Mouse (Mus musculus) CH12.LX (cell line): ENCODE data around the gene Ryk. TPM values are rescaled to one million over a fixed set of nuclear protein-coding genes. Genes with fewer than 3 reads are reported as not detected.

Experiments
- DNase-seq: peaks from one replicate; pipeline ENCODE4 v3.0.0-alpha.2; 2013; ENCODE audit errors: extremely low read depth
- H3K27ac ChIP-seq: 2 replicates; pipeline ENCODE4 v1.5.1; 2012; ENCODE audit warnings: low read depth, mild to moderate bottlenecking, control low read depth, moderate library complexity; ENCODE audit not compliant: insufficient read depth
- H3K27me3 ChIP-seq: replicated peaks from 2 replicates; pipeline ENCODE3; 2012; ENCODE audit warnings: inconsistent platforms
- H3K36me3 ChIP-seq, 2 experiments: replicated peaks in 1 of 2; 2 replicates each; pipeline versions ENCODE3 to v1.6.1; 2012; ENCODE audit warnings: inconsistent platforms in 1 of 2, low read length in 1 of 2, mild to moderate bottlenecking in 1 of 2, mixed read lengths in 1 of 2, moderate library complexity in 1 of 2; ENCODE audit not compliant: control insufficient read depth in 1 of 2, insufficient read depth in 1 of 2
- H3K4me1 ChIP-seq, 2 experiments: 2 replicates each; pipeline ENCODE4 v1.6.1; 2012; ENCODE audit warnings: inconsistent platforms in 1 of 2, moderate library complexity in 1 of 2; ENCODE audit not compliant: insufficient read depth in 2 of 2, control insufficient read depth in 1 of 2
- H3K4me2 ChIP-seq: 2 replicates; pipeline ENCODE4 v1.6.1; 2012; ENCODE audit warnings: low read depth, mild to moderate bottlenecking, control low read depth; ENCODE audit not compliant: poor library complexity, insufficient read depth, severe bottlenecking
- H3K4me3 ChIP-seq, 3 experiments: fragments of 150-350 bp in 1 of 3; sonication (generic) in 1 of 3; replicated peaks in 1 of 3; 2 replicates each; pipeline versions ENCODE3 to v1.5.1; 2011 to 2012; ENCODE audit warnings: low read depth in 2 of 3, low read length in 2 of 3, mild to moderate bottlenecking in 2 of 3, moderate library complexity in 2 of 3, control low read depth in 1 of 3, improper control_type of control experiment in 1 of 3, inconsistent platforms in 1 of 3, mixed read lengths in 1 of 3; ENCODE audit not compliant: poor library complexity in 1 of 3
- H3K79me2 ChIP-seq: replicated peaks from 2 replicates; pipeline ENCODE4 v1.6.1; 2012; ENCODE audit warnings: mild to moderate bottlenecking, moderate library complexity; ENCODE audit not compliant: control insufficient read depth, poor library complexity, insufficient read depth, severe bottlenecking; ENCODE audit errors: extremely low read depth
- H3K9ac ChIP-seq: 2 replicates; pipeline ENCODE4 v1.6.1; 2012; ENCODE audit warnings: low read depth, mild to moderate bottlenecking, control low read depth, moderate library complexity; ENCODE audit not compliant: insufficient read depth
- H3K9me3 ChIP-seq: replicated peaks from 2 replicates; pipeline ENCODE3; 2012; ENCODE audit warnings: low read length, inconsistent platforms, mixed read lengths
- BHLHE40 ChIP-seq: IDR thresholded peaks from 2 replicates; pipeline ENCODE4 v1.6.1; 2011; ENCODE audit warnings: mild to moderate bottlenecking, low read depth, low read length, improper control_type of control experiment
- E2F4 ChIP-seq: IDR thresholded peaks from 2 replicates; pipeline ENCODE4 v1.6.1; 2011; ENCODE audit warnings: low read depth, low read length, improper control_type of control experiment; ENCODE audit not compliant: insufficient replicate concordance
- ELF1 ChIP-seq: IDR thresholded peaks from 2 replicates; pipeline ENCODE4 v1.6.1; 2014; ENCODE audit warnings: low read depth, mild to moderate bottlenecking, inconsistent platforms, low read length, improper control_type of control experiment
- ETS1 ChIP-seq: conservative IDR thresholded peaks from 2 replicates; pipeline ENCODE4 v1.6.1; 2012; ENCODE audit warnings: low read depth, mild to moderate bottlenecking, inconsistent platforms, low read length, improper control_type of control experiment, moderate library complexity
- HCFC1 ChIP-seq: IDR thresholded peaks from 2 replicates; pipeline ENCODE4 v1.6.1; 2012; ENCODE audit warnings: low read depth, mild to moderate bottlenecking, inconsistent platforms, low read length, improper control_type of control experiment
- JUN ChIP-seq: IDR thresholded peaks from 2 replicates; pipeline ENCODE4 v1.6.1; 2011; ENCODE audit warnings: low read depth, mild to moderate bottlenecking, low read length, improper control_type of control experiment, moderate library complexity; ENCODE audit not compliant: insufficient read depth
- MAFK ChIP-seq: IDR thresholded peaks from 2 replicates; pipeline ENCODE4 v1.6.1; 2011; ENCODE audit warnings: low read length, improper control_type of control experiment; ENCODE audit not compliant: insufficient replicate concordance
- MYC ChIP-seq: IDR thresholded peaks from 2 replicates; pipeline ENCODE4 v1.6.1; 2011; ENCODE audit warnings: low read depth, mild to moderate bottlenecking, improper control_type of control experiment, low read length
- PAX5 ChIP-seq: IDR thresholded peaks from 2 replicates; pipeline ENCODE4 v1.6.1; 2012; ENCODE audit warnings: low read length, inconsistent platforms, mixed read lengths
- SIN3A ChIP-seq: IDR thresholded peaks from 2 replicates; pipeline ENCODE4 v1.6.1; 2012; ENCODE audit warnings: low read length, improper control_type of control experiment, inconsistent platforms
- TCF12 ChIP-seq: IDR thresholded peaks from 2 replicates; pipeline ENCODE4 v1.6.1; 2014; ENCODE audit warnings: low read depth, mild to moderate bottlenecking, inconsistent platforms, low read length, improper control_type of control experiment
- USF2 ChIP-seq: conservative IDR thresholded peaks from 2 replicates; pipeline ENCODE4 v1.6.1; 2011; ENCODE audit warnings: low read depth, low read length, improper control_type of control experiment
- ZC3H11A ChIP-seq: IDR thresholded peaks from 2 replicates; pipeline ENCODE4 v1.6.1; 2012; ENCODE audit warnings: low read depth, mild to moderate bottlenecking, inconsistent platforms, low read length, improper control_type of control experiment
- ZKSCAN1 ChIP-seq: IDR thresholded peaks from 2 replicates; pipeline ENCODE4 v1.6.1; 2012; ENCODE audit warnings: low read depth, inconsistent platforms, low read length, improper control_type of control experiment, borderline replicate concordance
- dilution Hi-C: fragments of 300-500 bp; cut with MboI; formaldehyde crosslinking; loops from 2 replicates; pipeline ENCODE4 v1.14.3; 2020; ENCODE audit warnings: low sequenced_read_pairs; ENCODE audit not compliant: extremely low pct_unique_long_range_greater_than_20kb, extremely low pct_ligation_motif_present
- in situ Hi-C: fragments of 300-500 bp; cut with MboI; formaldehyde crosslinking; loops from 3 replicates; pipeline ENCODE4 v1.14.3; 2019; ENCODE audit warnings: low sequenced_read_pairs, low pct_ligation_motif_present, low pct_unique_long_range_greater_than_20kb, mixed read lengths
- polyA plus RNA-seq: library from polyadenylated mRNA; unstranded; fragments of >175 nt; gene quantifications from 2 replicates; pipeline ENCODE4 v1.2.1, GENCODE M21; 2012; ENCODE audit warnings: low read depth; ENCODE audit not compliant: insufficient read length
- total RNA-seq, 2 experiments: library from RNA; depleted of rRNA; stranded (reverse); fragments of 300-350 nt in 1 of 2; fragments of >200 nt in 1 of 2; gene quantifications; 2 replicates each; pipeline ENCODE4 v1.2.3; 2012 to 2014

The Ryk gene
- total and polyA plus RNA-seq, 3 experiments = 12.8 to 27.2 (median 21.4) TPM

- Histone ChIP-seq H3K4me3 (no peak overlapping the region), H3K4me2 (no peak overlapping the region), H3K4me1 (peaks cover 3 to 21% of the 10 kb centered on the region in 2 experiments; a peak in 3 of 4 replicates), H3K9ac (no peak overlapping the region), H3K79me2 (no peaks in the 10 kb centered on the region), H3K36me3 (peaks cover 0 to 43% of the 10 kb centered on the region in 2 experiments), H3K27ac (no peak overlapping the region), H3K9me3 (no peaks in the 10 kb centered on the region), H3K27me3 (no peaks in the 10 kb centered on the region)
- DNase-seq = no peak
- dilution Hi-C loops (no loop called here), in situ Hi-C loops (loop anchor here (10.0 kb wide), 1 partner anchor 67 kb away; no protein-coding TSS in a partner anchor)
- no peak for TF ChIP-seq TCF12
- no peak for TF ChIP-seq HCFC1
- TF ChIP-seq ZKSCAN1 = no peak
- no peak for TF ChIP-seq E2F4
- TF ChIP-seq BHLHE40 = no peak
- no peak for TF ChIP-seq USF2
- TF ChIP-seq MAFK = no peak
- TF ChIP-seq ZC3H11A = no peak
- no peak for TF ChIP-seq MYC
Observed at GRCm38 (mm10) chr9:102862260-102862659, 27.5 kb downstream of the Ryk start.

GRCm38 (mm10) chr9:102863876-102864545 lies 29.3 kb downstream of the Ryk start:
- no peak overlapping the region for H3K4me2 ChIP-seq
- H3K9ac ChIP-seq = no peak overlapping the region
- H3K9me3 ChIP-seq = no peaks in the 10 kb centered on the region
- no peak overlapping the region for H3K4me3 ChIP-seq
- dilution Hi-C loops = no loop called here
- H3K79me2 ChIP-seq = no peaks in the 10 kb centered on the region
- H3K27ac ChIP-seq = no peak overlapping the region
- TF ChIP-seq MYC = no peak
- H3K27me3 ChIP-seq = no peaks in the 10 kb centered on the region
- in situ Hi-C loops = loop anchor here (10.0 kb wide), 1 partner anchor 69 kb away; no protein-coding TSS in a partner anchor
- peaks cover 3 to 13% of the 10 kb centered on the region in 2 experiments; a peak in 3 of 4 replicates for H3K4me1 ChIP-seq
- no peak for DNase-seq
- H3K36me3 ChIP-seq = peaks cover 0 to 50% of the 10 kb centered on the region in 2 experiments

GRCm38 (mm10) chr9:102864931-102865330 lies 30.2 kb downstream of the Ryk start:
- Histone ChIP-seq H3K36me3 (peaks cover 0 to 53% of the 10 kb centered on the region in 2 experiments), H3K79me2 (no peaks in the 10 kb centered on the region), H3K9ac (no peak overlapping the region), H3K27ac (no peak overlapping the region), H3K4me1 (peaks cover 3 to 4% of the 10 kb centered on the region in 2 experiments; a peak in 3 of 4 replicates), H3K9me3 (no peaks in the 10 kb centered on the region), H3K27me3 (no peaks in the 10 kb centered on the region), H3K4me2 (no peak overlapping the region), H3K4me3 (no peak overlapping the region)
- dilution Hi-C loops (no loop called here), in situ Hi-C loops (loop anchor here (10.0 kb wide), 1 partner anchor 70 kb away; no protein-coding TSS in a partner anchor)
- TF ChIP-seq ETS1 (no peak), SIN3A (no peak), JUN (no peak), PAX5 (no peak), ELF1 (no peak)
- DNase-seq = no peak
